Mouse (Mus musculus): ENCODE data around the gene Man1c1.

Man1c1 gene

GRCm38 (mm10) chr4:134514309-134514930, 189.7 kb downstream of the Man1c1 start:
- DNase-seq (ENCODE audit: low spot score in 2 of 2): no peak

- peak; percentile 71 to 79 for DNase-seq (ENCODE audit: low spot score in 2 of 2)
These were observed 191.3 kb downstream of the Man1c1 start for GRCm38 (mm10) chr4:134512798-134513197.

- no peak for DNase-seq (ENCODE audit: low spot score in 2 of 2)
These were observed 192.4 kb downstream of the Man1c1 start for GRCm38 (mm10) chr4:134511730-134512129.

All from urinary bladder, postnatal 4 days (tissue).